Mouse (Mus musculus) neural tube, embryonic 14.5 days (tissue): ENCODE measurements around the gene Prl8a2. TPM values are rescaled to one million over a fixed set of nuclear protein-coding genes. Genes with fewer than 3 reads are reported as not detected.

Source experiments
- ATAC-seq: fragments of 200-750 bp; cut with Nextera tagmentation; 2 replicates; pipeline ENCODE4 v1.8.0; 2017; ENCODE audit warnings: low read depth, mild to moderate bottlenecking, moderate TSS enrichment, moderate library complexity
- H3K27ac ChIP-seq: fragments of 300-500 bp; sonication (generic); 2 replicates; pipeline ENCODE4 v1.5.1; 2014; ENCODE audit warnings: low read depth, mild to moderate bottlenecking, control low read depth, low read length, moderate library complexity, mixed read lengths
- H3K27me3 ChIP-seq: fragments of 300-500 bp; sonication (generic); 2 replicates; pipeline ENCODE4 v1.6.1; 2014; ENCODE audit warnings: low read length; ENCODE audit not compliant: control insufficient read depth, insufficient read depth
- H3K36me3 ChIP-seq: fragments of 300-500 bp; sonication (generic); 2 replicates; pipeline ENCODE4 v1.6.1; 2014; ENCODE audit warnings: low read length, mixed read lengths; ENCODE audit not compliant: control insufficient read depth, insufficient read depth
- H3K4me1 ChIP-seq: fragments of 300-500 bp; sonication (generic); 2 replicates; pipeline ENCODE4 v1.6.1; 2014; ENCODE audit warnings: low read length; ENCODE audit not compliant: control insufficient read depth, insufficient read depth
- H3K4me2 ChIP-seq: fragments of 300-500 bp; sonication (generic); 2 replicates; pipeline ENCODE4 v1.6.1; 2014; ENCODE audit warnings: mild to moderate bottlenecking, low read depth, low read length, control low read depth
- H3K4me3 ChIP-seq: fragments of 300-500 bp; sonication (generic); 2 replicates; pipeline ENCODE4 v1.5.1; 2014; ENCODE audit warnings: low read depth, low read length, control low read depth, mixed read lengths
- H3K9ac ChIP-seq: fragments of 300-500 bp; sonication (generic); replicated peaks from 2 replicates; pipeline ENCODE4 v1.6.1; 2014; ENCODE audit warnings: low read depth, mild to moderate bottlenecking, control low read depth, low read length, mixed read lengths
- H3K9me3 ChIP-seq: fragments of 300-500 bp; sonication (generic); 2 replicates; pipeline ENCODE4 v1.6.1; 2016; ENCODE audit warnings: low read length; ENCODE audit not compliant: control insufficient read depth
- WGBS: fragments of 180-500 bp; shearing (Covaris S2); extraction: QIAGEN DNeasy Blood & Tissue Kit; methylation state at CpG from one replicate; pipeline ENCODE4 v1.1.7; 2014; 5-methylcytosine and 5-hydroxymethylcytosine counted together
- polyA plus RNA-seq: library from polyadenylated mRNA; unstranded; fragments of >200 nt; fragmentation: Nextera tagmentation; extraction: Ambion mirVana; gene quantifications from 2 replicates; pipeline ENCODE4 v1.2.1, GENCODE M21; 2014

Prl8a2 gene
- not detected in 2 replicates for polyA plus RNA-seq

DNA sequence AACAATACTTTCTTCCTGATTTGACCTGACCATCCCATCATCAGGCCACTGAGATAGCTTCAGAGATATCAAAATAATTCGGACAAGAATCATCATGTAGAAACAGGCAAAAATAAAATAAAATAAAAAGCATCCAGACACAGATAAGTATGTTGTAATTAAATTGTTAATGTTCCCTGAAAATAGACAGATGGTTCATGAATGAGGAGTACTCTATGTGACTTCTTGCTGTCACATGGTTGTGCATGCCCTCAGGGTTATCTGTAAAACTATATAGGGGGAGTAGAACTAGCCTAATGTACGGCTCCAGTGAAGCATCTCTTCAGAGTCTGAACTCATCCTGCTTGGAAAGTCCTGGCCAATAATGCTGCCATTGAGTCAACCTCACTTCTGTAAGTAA is at the start of gene Prl8a2:
Gene Prl8a2, plus strand, starts transcription at position 301 of the 400 bp plus-strand sequence.
- H3K27ac ChIP-seq, result no peak within 1 kb of the TSS
- no peak within 1 kb of the TSS for H3K4me3 ChIP-seq
- no peaks in the 10 kb centered on the region for H3K9me3 ChIP-seq
- H3K27me3 ChIP-seq, result no peaks in the 10 kb centered on the region
- no peak for ATAC-seq
- no peak within 1 kb of the TSS for H3K9ac ChIP-seq
- WGBS, result 71% methylated on average over 2 of the region's 2 CpGs
- no peak within 1 kb of the TSS for H3K4me2 ChIP-seq
- no peaks in the 10 kb centered on the region for H3K4me1 ChIP-seq
- H3K36me3 ChIP-seq, result no peaks in the 10 kb centered on the region

DNA sequence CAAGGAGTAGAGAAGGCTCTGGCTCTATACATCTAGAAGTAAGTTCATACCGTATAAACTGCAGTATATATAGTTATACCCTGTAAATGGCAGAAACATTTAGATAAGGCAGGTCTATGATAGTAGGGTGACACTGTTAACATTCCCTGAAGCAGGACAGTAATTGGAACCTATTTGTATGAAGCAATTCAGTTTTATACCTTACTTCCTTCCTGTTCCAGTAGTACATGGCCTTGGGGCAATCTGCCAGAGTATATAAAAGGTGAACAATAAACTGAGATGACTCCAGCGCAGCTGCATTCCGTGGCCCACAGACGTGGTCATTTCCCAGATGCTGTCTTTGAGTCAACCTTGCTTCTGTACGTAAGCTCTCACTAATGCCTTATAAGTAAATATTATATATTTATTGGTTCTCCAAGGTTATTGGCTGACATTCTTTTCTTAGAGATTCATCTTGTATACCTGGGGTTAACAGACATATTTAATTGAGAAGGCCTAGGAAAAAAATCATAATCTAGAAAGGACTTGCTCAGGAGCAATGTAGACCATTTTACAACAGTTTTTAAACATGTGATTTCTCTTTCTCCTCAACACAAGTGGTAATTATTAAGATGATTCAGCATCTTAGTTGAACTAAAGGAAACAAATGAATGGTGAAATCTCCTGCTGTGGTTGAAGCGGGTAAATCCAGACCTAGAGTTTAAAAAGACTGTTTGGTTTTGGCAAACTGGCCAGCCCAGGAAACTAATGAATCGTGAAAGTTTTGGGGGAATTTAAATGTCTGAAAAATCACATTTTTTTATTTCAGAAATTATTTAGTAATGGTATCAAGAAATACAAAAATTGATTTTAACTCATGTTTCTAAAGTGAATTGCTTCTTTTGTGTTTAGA is 32.9 kb upstream of the Prl8a2 start, which contains the start of gene Prl6a1:
Gene Prl6a1, plus strand, starts transcription at position 294 of the 892 bp plus-strand sequence.
- Histone ChIP-seq H3K27ac (no peak within 1 kb of the TSS), H3K36me3 (no peaks in the 10 kb centered on the region), H3K27me3 (no peaks in the 10 kb centered on the region), H3K4me3 (no peak within 1 kb of the TSS), H3K4me1 (no peaks in the 10 kb centered on the region), H3K4me2 (no peak within 1 kb of the TSS), H3K9me3 (no peaks in the 10 kb centered on the region), H3K9ac (no peak within 1 kb of the TSS)
- WGBS, result 80% methylated on average over 7 of the region's 7 CpGs
- ATAC-seq, result no peak

DNA sequence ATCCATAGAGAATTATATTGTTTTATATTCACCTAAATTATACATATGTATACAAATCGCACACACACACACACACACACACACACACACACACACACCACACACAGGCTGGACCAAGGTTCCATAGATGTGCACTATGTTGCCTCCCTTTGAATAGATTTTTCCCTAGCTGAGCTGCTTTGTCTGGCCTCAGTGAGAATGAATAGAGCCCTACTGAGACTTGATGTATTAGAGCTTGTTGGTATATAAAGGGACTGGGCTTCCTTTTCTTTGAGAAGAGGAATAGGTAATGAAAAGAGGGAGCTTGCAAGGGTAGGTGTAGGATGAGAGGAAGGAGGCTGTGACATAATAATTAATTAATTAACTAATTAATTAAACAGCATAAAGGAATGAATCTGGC is 10.5 kb upstream of the Prl8a2 start:
- WGBS, result 58% methylated on average over 1 of the region's 1 CpGs
- H3K9me3 ChIP-seq, result no peaks in the 10 kb centered on the region
- H3K9ac ChIP-seq, result no peak overlapping the region
- no peaks in the 10 kb centered on the region for H3K36me3 ChIP-seq
- no peaks in the 10 kb centered on the region for H3K27me3 ChIP-seq
- no peak overlapping the region for H3K4me2 ChIP-seq
- H3K4me3 ChIP-seq, result no peak overlapping the region
- no peaks in the 10 kb centered on the region for H3K4me1 ChIP-seq
- ATAC-seq, result no peak
- H3K27ac ChIP-seq, result no peak overlapping the region

DNA sequence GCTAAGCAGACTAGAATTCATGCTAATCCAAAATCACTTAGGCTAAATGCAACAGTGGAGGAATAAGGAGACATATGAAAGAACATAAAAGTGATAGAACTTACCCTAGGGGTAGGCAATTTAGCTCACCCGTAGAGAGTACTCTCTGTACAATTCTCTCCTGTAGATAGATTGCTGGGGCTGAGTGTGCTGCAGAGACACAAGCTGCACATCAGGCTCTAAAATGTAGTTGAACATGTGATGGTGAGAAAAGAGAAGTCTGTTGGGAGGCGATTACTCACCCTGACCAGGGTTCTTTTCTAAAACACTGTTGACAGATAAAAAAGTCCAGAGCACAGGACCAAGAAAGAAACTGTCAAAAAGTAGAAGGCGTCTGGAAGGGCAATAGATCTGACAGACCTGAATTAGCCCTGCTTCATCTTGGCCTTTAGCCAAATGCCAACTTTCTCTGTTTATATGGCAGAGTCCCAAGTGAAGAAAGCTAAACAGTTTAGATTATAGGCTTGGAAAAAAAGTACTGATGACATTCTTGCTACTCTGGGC is 2.7 kb upstream of the Prl8a2 start:
- no peak overlapping the region for H3K27ac ChIP-seq
- 51% methylated on average over 3 of the region's 3 CpGs for WGBS
- H3K9me3 ChIP-seq, result no peaks in the 10 kb centered on the region
- no peaks in the 10 kb centered on the region for H3K36me3 ChIP-seq
- ATAC-seq, result no peak
- no peaks in the 10 kb centered on the region for H3K27me3 ChIP-seq
- no peak overlapping the region for H3K9ac ChIP-seq
- H3K4me3 ChIP-seq, result no peak overlapping the region
- H3K4me1 ChIP-seq, result no peaks in the 10 kb centered on the region
- no peak overlapping the region for H3K4me2 ChIP-seq

DNA sequence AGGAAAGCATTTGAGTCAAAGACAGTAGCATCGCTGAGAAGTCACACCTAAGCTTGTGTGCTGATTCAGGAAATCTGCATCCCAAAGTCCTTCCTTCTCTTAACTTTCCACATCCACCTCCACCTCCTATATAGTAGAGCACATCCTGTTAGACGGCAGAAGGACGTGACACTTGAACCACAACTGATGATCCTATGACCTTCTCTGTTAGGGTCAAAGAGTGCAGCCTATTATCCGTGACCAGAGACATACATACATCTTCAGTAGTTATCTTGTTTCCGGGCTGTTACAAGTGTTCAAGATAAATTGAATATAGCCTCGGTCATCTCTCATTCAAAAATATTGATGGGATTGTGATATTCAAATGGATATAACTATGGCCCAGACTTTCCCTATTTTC is 45.3 kb downstream of the Prl8a2 start, which contains the start of gene Prl2b1:
Gene Prl2b1, minus strand, starts transcription at position 101 of the 400 bp plus-strand sequence.
- Histone ChIP-seq H3K36me3 (no peaks in the 10 kb centered on the region), H3K4me1 (no peaks in the 10 kb centered on the region), H3K9ac (no peak within 1 kb of the TSS), H3K4me2 (no peak within 1 kb of the TSS), H3K4me3 (no peak within 1 kb of the TSS), H3K9me3 (no peaks in the 10 kb centered on the region), H3K27ac (no peak within 1 kb of the TSS), H3K27me3 (no peaks in the 10 kb centered on the region)
- no peak for ATAC-seq
- WGBS, result 83% methylated on average over 6 of the region's 6 CpGs

DNA sequence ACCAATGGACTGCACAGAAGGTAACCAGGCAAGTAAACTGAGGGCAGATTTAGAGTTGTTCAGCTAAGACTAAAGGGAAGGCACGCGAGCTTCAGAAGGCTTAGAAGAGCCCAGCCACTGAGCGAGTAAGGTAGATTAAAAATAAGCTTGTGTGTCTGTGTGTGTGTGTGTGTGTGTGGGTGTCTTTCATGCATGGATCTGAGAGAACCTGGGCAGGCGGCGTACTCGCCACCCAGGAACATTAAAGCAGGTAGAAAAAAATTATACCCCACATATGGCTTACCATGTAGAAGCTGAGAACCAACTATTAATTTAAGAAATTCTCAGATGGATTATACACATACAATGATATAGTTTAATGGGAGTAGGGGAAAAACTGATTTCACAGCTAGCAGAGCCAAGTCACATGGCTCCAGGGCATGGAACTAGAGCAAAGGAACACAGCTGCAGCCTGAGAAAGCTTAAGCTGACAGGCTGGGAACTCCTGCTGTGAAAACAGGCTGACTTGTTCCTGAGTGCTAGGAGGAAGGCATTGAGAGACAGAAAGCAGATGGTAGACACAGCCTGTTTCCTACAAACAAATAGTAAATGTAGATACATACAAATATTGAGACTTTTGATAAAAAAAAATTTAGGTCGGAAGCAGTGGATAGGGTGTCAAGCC is 53.7 kb downstream of the Prl8a2 start:
- Histone ChIP-seq H3K9me3 (no peaks in the 10 kb centered on the region), H3K9ac (no peak overlapping the region), H3K4me1 (no peaks in the 10 kb centered on the region), H3K4me3 (no peak overlapping the region), H3K27ac (no peak overlapping the region), H3K36me3 (no peaks in the 10 kb centered on the region), H3K4me2 (no peak overlapping the region), H3K27me3 (no peaks in the 10 kb centered on the region)
- no peak for ATAC-seq
- 75% methylated on average over 7 of the region's 7 CpGs for WGBS

Other genes starting within 250 kb of the Prl8a2 start
- gene Prl3d2, start 224.0 kb upstream of the Prl8a2 start, polyA plus RNA-seq, result not detected in 2 replicates
- gene Prl3d3, start 188.9 kb upstream of the Prl8a2 start, polyA plus RNA-seq, result not detected in 2 replicates
- not detected in 2 replicates for gene Prl3c1, start 149.0 kb upstream of the Prl8a2 start, polyA plus RNA-seq
- not detected in 2 replicates for gene Prl3b1, start 103.8 kb upstream of the Prl8a2 start, polyA plus RNA-seq
- gene Prl3a1, start 86.2 kb upstream of the Prl8a2 start, polyA plus RNA-seq, result not detected in 2 replicates
- gene Prl6a1, start 33.0 kb upstream of the Prl8a2 start, polyA plus RNA-seq, result not detected in 2 replicates
- not detected in 2 replicates for gene Prl2b1, start 45.2 kb downstream of the Prl8a2 start, polyA plus RNA-seq
- not detected in 2 replicates for gene Prl8a6, start 93.0 kb downstream of the Prl8a2 start, polyA plus RNA-seq
- not detected in 2 replicates for gene Prl8a8, start 167.5 kb downstream of the Prl8a2 start, polyA plus RNA-seq
- not detected in 2 replicates for gene Prl8a9, start 218.9 kb downstream of the Prl8a2 start, polyA plus RNA-seq
- not detected in 2 replicates for gene Prl8a1, start 236.5 kb downstream of the Prl8a2 start, polyA plus RNA-seq